Mouse (Mus musculus): ENCODE data around the gene Nup188. TPM values are rescaled to one million over a fixed set of nuclear protein-coding genes. Genes with fewer than 3 reads are reported as not detected.

Gene Nup188
- 18.9 and 25.4 TPM in 2 replicates for total RNA-seq (2017)

DNA sequence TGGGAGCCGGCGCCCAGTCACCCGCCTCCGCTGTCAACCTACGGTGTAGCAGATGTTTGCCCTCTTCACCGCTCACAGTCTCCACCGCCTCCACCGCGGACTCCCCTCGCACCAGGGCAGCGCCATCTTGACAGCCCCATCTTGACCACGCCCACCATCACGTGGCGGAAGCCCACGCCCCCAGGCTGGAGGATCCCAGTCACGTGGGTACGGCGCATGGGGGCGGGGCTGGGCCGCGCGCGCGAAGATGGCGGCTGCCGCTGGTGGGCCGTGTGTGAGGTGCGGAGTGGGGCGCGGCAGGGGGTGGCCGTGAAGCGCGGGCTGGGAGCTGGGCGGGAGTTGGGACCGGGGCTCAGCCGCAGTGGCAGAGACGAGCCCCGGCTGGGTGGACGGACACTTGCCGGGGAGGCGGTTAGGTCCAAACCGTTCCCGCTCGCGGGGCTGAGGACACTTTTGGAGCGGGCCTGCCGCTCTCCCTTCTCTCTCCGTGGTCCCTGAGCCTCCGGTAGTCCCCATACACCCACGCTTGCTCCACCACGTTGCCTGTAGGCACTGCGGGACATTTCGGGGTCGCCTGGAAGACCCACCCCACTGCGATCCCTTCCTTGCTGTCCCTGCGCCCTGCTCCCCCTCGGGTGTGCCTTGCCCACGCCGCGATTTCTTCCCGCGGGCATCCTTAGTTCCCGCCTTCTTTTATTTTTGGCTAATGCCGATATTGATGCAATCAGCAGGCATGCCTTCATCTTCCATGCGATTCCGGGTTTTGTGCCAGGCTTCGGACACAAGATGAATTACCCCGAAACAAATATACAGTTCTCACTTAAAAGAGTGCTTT lies at the start of gene Nup188, which contains the start of gene Dolk:
Nup188 (plus strand) TSS at position 206 of the 835 bp plus-strand sequence.
Dolk (minus strand) TSS at position 143 of the 835 bp plus-strand sequence.
- peak; percentile 90 to 91 for ATAC-seq (replicated peaks in 1 of 2; ENCODE audit: insufficient read depth in 1 of 2, low FRiP score in 2 of 2, low TSS enrichment in 1 of 2, low read depth in 1 of 2, poor library complexity in 2 of 2, severe bottlenecking in 2 of 2)

- no peak for ATAC-seq (replicated peaks in 1 of 2; ENCODE audit: insufficient read depth in 1 of 2, low FRiP score in 2 of 2, low TSS enrichment in 1 of 2, low read depth in 1 of 2, poor library complexity in 2 of 2, severe bottlenecking in 2 of 2)
Observed at GRCm38 (mm10) chr2:30236426-30237198, 49.6 kb upstream of the Nup188 start.

DNA sequence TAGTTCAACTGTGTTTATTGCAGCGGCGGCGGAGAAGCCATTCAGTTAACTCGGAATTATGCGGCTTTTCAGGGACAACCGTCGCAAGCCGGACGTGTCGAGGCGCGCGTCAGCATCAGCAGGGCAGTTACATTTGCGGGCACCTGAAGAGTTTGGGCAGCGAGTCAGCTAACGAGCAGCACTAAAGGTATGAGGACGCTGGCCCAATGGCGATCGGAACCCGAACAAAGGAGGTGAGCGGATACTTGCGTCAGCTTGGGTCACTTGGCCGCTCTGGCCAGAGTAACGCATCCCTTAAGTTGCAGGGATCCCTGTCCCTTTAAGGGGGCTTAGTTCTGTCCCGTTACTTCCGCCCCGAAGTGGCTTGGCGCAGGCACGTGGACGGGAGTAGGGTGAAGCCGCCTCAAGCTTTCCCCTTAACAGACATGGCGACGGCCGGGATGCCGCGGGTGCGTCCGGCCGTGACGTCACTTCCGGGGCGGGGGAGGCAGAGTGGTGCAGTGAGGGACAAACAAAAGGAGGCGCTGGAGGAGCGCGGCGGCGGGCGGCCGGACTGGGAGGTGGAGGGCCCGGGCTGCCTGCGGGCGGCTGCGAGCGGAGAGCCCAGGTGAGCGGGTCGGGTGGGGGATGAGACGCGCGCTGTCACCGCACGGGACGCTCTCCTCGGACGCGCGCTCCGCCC lies 48.9 kb upstream of the Nup188 start, which contains the start of gene Lrrc8a:
Lrrc8a (plus strand) TSS at position 517 of the 682 bp plus-strand sequence.
- peak; percentile 83 to 90 for ATAC-seq (replicated peaks in 1 of 2; ENCODE audit: insufficient read depth in 1 of 2, low FRiP score in 2 of 2, low TSS enrichment in 1 of 2, low read depth in 1 of 2, poor library complexity in 2 of 2, severe bottlenecking in 2 of 2)

DNA sequence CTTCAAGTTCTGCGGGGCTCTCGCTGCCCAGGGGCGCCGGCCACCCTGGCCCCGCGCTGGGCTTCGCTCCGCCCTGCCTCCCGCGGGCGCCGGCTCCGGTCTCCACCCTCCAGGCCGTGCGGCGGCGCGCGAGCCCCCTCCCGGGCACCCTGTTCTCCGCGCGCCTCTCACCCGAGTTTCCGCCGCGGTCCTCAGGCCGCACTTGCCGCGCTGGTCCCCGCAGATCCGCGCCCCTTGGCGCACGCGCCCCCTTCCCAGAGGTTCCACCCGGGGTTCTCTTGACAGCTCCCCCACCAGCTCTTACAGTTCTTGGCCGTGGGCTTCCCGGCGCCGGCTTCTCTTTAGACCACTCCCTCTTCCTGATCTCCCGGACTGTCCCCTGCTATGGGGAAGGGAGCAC lies 48.3 kb upstream of the Nup188 start:
- 0 out of 4 replicates have a peak, but pooled peaks of 1 of the 2 experiments have one; percentile 6 for ATAC-seq (replicated peaks in 1 of 2; ENCODE audit: insufficient read depth in 1 of 2, low FRiP score in 2 of 2, low TSS enrichment in 1 of 2, low read depth in 1 of 2, poor library complexity in 2 of 2, severe bottlenecking in 2 of 2)

DNA sequence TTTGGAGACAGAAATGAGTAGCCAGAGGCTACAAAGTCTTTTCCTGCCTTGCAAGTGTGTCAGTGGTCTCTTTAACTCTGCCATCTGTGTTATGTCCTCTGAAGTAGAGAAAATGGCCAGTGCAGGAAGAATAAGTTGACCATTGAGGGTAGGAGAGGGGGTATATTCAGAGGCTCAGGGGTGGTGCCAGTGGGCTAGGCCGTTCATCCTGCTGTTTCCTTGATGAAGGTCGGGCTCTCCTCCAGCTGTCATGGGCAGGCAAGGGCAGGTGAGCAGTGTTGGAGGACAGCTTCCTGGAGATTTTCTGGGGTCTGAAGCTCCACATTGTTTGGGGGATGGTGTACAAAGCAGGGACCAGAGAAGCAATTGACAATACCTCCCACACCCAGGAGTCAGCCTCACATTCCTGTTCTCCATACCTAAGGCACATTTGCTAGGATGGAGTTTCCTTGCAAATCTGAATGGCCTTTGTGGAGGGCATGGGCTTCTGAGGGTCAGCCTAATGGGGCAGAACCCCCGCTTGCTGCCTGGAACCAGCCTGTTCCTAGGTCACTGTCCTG lies 47.2 kb upstream of the Nup188 start:
- no peak for ATAC-seq (replicated peaks in 1 of 2; ENCODE audit: insufficient read depth in 1 of 2, low FRiP score in 2 of 2, low TSS enrichment in 1 of 2, low read depth in 1 of 2, poor library complexity in 2 of 2, severe bottlenecking in 2 of 2)

- no peak for ATAC-seq (replicated peaks in 1 of 2; ENCODE audit: insufficient read depth in 1 of 2, low FRiP score in 2 of 2, low TSS enrichment in 1 of 2, low read depth in 1 of 2, poor library complexity in 2 of 2, severe bottlenecking in 2 of 2)
Observed at GRCm38 (mm10) chr2:30239777-30240176, 46.4 kb upstream of the Nup188 start.

GRCm38 (mm10) chr2:30240267-30240666 lies 45.9 kb upstream of the Nup188 start, which contains the start of gene Gm28035:
TSS of gene Gm28035 (plus strand) at chr2:30240567.
- no peak for ATAC-seq (replicated peaks in 1 of 2; ENCODE audit: insufficient read depth in 1 of 2, low FRiP score in 2 of 2, low TSS enrichment in 1 of 2, low read depth in 1 of 2, poor library complexity in 2 of 2, severe bottlenecking in 2 of 2)

DNA sequence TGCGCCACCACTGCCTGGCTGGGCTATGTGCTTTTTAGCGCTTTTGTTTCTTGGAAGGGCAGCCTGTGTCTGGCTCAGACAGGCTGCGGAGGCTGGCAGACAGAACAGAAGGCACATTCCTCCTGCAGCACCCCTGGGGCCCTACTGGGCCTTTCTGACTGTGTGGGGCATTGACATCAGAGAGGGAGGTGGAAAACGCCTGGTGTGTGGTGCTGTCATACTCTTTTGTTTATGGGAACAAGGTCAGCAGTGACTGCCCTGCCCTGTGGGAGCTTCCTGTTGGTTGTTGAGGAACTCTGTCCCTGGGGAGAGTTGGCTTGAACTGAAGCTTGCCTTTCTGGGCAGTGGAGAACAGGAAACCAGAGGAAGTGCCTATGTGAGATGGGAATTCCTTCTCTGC lies 43.7 kb upstream of the Nup188 start:
- no peak for ATAC-seq (replicated peaks in 1 of 2; ENCODE audit: insufficient read depth in 1 of 2, low FRiP score in 2 of 2, low TSS enrichment in 1 of 2, low read depth in 1 of 2, poor library complexity in 2 of 2, severe bottlenecking in 2 of 2)

- no peak for ATAC-seq (replicated peaks in 1 of 2; ENCODE audit: insufficient read depth in 1 of 2, low FRiP score in 2 of 2, low TSS enrichment in 1 of 2, low read depth in 1 of 2, poor library complexity in 2 of 2, severe bottlenecking in 2 of 2)
Observed at GRCm38 (mm10) chr2:30243391-30243790, 42.8 kb upstream of the Nup188 start.

DNA sequence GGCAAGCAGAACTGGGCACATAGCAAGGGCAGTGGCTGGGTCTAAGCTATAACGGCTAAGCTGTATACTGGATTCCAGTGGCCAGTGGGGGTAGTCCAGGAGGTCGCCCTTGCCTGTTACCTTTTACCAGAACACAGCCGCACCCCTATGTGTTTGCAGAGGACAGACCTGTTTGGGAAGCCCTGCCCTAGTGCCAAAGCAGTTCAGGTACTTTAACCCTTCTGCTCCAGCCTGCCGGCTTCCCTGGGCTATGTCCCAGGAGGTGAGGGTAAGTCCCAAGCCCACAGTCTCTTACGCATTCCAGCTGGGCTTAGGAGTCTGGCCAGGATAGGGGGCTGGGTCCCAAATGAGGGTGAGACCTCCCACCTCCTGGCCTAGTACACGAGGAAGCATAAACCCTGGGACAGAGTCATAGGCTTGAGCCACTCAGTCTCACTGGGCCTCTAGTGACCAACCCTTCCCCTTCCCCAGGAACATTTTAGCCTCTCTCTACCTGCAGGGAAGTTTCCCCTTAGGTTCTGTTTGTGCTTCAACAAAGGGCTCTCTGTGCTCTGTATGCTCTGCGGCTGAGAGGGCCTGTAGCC lies 41.5 kb upstream of the Nup188 start:
- 0 out of 4 replicates have a peak, but pooled peaks of 1 of the 2 experiments have one; percentile 17 for ATAC-seq (replicated peaks in 1 of 2; ENCODE audit: insufficient read depth in 1 of 2, low FRiP score in 2 of 2, low TSS enrichment in 1 of 2, low read depth in 1 of 2, poor library complexity in 2 of 2, severe bottlenecking in 2 of 2)

GRCm38 (mm10) chr2:30247036-30247435 lies 39.2 kb upstream of the Nup188 start:
- no peak for ATAC-seq (replicated peaks in 1 of 2; ENCODE audit: insufficient read depth in 1 of 2, low FRiP score in 2 of 2, low TSS enrichment in 1 of 2, low read depth in 1 of 2, poor library complexity in 2 of 2, severe bottlenecking in 2 of 2)

DNA sequence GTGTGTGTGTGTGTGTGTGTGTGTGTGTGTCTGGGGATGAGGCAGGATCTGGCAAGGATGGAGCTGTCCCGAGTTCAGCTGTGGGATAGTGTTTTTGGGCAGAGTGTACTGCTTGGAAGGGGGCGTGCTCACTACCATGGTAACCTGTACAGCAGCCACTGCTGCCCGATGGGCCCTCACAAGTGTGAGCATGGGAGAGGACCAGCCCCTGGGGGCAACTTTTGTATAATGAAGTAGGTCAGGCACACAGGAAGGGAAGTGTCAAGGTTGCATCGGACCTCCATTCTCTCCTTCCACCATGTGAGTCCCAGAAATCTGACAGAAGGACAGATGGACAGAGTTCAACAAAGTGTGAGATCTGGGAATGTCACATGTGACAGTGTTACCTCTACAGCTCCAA lies 38.5 kb upstream of the Nup188 start:
- ATAC-seq (replicated peaks in 1 of 2; ENCODE audit: insufficient read depth in 1 of 2, low FRiP score in 2 of 2, low TSS enrichment in 1 of 2, low read depth in 1 of 2, poor library complexity in 2 of 2, severe bottlenecking in 2 of 2), result no peak

GRCm38 (mm10) chr2:30249182-30249581 lies 37.0 kb upstream of the Nup188 start:
- no peak for ATAC-seq (replicated peaks in 1 of 2; ENCODE audit: insufficient read depth in 1 of 2, low FRiP score in 2 of 2, low TSS enrichment in 1 of 2, low read depth in 1 of 2, poor library complexity in 2 of 2, severe bottlenecking in 2 of 2)

- ATAC-seq (replicated peaks in 1 of 2; ENCODE audit: insufficient read depth in 1 of 2, low FRiP score in 2 of 2, low TSS enrichment in 1 of 2, low read depth in 1 of 2, poor library complexity in 2 of 2, severe bottlenecking in 2 of 2), result no peak
Observed at GRCm38 (mm10) chr2:30250166-30251128, 35.8 kb upstream of the Nup188 start.

GRCm38 (mm10) chr2:30251417-30252104 lies 34.6 kb upstream of the Nup188 start:
- ATAC-seq (replicated peaks in 1 of 2; ENCODE audit: insufficient read depth in 1 of 2, low FRiP score in 2 of 2, low TSS enrichment in 1 of 2, low read depth in 1 of 2, poor library complexity in 2 of 2, severe bottlenecking in 2 of 2), result peak; percentile 88 to 90

All from hematopoietic stem cell, adult 5-6 weeks (primary cell).